Mouse (Mus musculus) duodenum, adult 2 months (tissue): Measurements from ENCODE around the gene Olfr818. TPM values are rescaled to one million over a fixed set of nuclear protein-coding genes. Genes with fewer than 3 reads are reported as not detected.

ENCODE experiments used
- polyA plus RNA-seq: library from polyadenylated mRNA; depleted of rRNA; stranded (reverse); fragments of >200 nt; gene quantifications from 2 replicates; pipeline ENCODE4 v1.2.3, GENCODE M21; 2012; ENCODE audit warnings: low replicate concordance; rRNA removed

The Olfr818 gene
- polyA plus RNA-seq = not detected in 2 replicates

DNA sequence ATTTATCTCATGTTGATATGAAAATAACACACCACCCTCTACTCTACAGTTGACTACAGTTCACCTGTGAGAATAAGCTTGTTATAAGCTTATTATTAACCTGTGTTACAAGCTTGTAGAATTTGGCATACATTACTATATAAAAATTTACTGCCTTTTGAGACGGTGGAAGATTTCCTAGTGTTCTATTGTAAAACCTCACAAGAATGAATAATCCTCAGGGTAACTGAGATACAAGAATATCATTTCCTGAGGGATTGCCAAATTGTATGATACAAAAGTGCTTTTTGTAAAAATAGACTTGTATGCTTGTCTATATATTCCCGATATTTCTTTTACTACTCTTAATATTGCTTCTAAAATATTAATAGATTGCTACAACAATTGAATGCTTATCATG, at the start of gene Olfr818:
Olfr818 (minus strand) TSS at position 101 of the 400 bp plus-strand sequence.

DNA sequence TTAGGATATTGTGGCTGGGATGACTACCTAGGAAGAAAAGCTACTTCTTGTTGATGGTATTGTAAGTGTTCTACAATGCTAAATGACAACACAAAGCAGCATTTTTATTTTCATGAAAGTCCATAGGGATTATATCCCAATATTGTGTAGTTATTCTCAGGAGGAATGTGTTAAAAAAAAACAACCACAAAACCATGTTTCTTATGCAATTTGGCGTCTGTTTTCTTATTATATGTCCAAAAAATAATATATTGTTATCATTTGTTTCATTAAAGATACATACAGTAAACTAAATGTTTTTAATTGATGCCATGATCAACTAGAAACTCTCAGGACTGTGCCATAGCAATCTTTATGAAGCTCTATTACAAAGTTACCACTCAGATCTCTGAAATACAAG, 36.1 kb upstream of the Olfr818 start, which contains the start of gene Gm10310:
Gm10310 (minus strand) TSS at position 101 of the 400 bp plus-strand sequence.

DNA sequence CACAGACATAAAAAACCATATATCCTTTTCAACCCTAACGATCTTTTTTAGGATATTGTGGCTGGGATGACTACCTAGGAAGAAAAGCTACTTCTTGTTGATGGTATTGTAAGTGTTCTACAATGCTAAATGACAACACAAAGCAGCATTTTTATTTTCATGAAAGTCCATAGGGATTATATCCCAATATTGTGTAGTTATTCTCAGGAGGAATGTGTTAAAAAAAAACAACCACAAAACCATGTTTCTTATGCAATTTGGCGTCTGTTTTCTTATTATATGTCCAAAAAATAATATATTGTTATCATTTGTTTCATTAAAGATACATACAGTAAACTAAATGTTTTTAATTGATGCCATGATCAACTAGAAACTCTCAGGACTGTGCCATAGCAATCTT, 27.1 kb upstream of the Olfr818 start, which contains the start of gene Olfr247:
Olfr247 (minus strand) TSS at position 101 of the 400 bp plus-strand sequence.

DNA sequence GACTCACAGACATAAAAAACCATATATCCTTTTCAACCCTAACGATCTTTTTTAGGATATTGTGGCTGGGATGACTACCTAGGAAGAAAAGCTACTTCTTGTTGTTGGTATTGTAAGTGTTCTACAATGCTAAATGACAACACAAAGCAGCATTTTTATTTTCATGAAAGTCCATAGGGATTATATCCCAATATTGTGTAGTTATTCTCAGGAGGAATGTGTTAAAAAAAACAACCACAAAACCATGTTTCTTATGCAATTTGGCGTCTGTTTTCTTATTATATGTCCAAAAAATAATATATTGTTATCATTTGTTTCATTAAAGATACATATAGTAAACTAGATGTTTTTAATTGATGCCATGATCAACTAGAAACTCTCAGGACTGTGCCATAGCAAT, 18.3 kb upstream of the Olfr818 start, which contains the start of gene Olfr819:
Olfr819 (minus strand) TSS at position 101 of the 400 bp plus-strand sequence.

DNA sequence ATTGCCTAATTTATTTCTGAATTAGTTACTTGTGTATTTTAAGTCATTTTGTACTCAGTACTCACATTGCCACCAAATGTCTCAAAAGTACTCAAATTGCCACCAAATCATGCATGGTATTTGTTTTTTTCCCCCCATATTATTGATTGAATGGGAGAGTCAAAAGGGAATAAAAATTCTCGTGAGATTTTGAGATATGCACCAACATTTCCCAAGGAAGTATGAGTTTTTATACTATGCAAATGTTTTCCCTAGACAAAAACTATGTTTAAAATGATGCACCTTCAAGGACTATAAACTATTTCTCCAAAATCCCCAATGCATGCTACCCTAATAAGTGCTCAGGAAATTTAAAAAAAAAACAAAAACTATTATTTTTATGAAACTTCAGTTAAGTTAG, 33.4 kb downstream of the Olfr818 start, which contains the start of gene Olfr816:
Olfr816 (minus strand) TSS at position 101 of the 400 bp plus-strand sequence.

DNA sequence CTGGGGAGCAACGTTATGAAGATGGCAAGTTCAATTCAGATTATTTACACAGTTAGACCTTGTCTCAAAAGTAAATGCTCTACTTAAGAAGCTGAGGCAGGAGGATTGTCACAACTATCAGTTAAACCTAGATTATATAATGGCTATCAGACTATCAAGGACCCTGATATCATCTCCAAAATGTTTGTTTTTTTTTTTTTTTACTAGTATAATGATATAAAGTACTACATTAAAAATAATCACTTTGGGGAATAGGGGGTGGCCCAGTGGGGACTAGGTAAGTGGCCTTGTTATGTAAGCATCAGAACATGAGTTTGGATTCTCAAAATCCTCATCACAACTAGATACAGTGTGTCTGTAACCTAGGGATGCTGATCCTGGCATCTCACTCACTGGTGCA, 43.1 kb downstream of the Olfr818 start, which contains the start of gene Olfr815:
Olfr815 (minus strand) TSS at position 101 of the 400 bp plus-strand sequence.

Other genes with a start within 250 kb of the Olfr818 start
- gene Olfr804, start 245.9 kb downstream of the Olfr818 start, polyA plus RNA-seq = not detected in 2 replicates
- gene Olfr805, start 219.7 kb downstream of the Olfr818 start, polyA plus RNA-seq = not detected in 2 replicates
- gene Olfr806, start 207.2 kb downstream of the Olfr818 start, polyA plus RNA-seq = not detected in 2 replicates
- gene Olfr807, start 191.3 kb downstream of the Olfr818 start, polyA plus RNA-seq = not detected in 2 replicates
- not detected in 2 replicates for gene Olfr808, start 183.6 kb downstream of the Olfr818 start, polyA plus RNA-seq
- not detected in 2 replicates for gene Olfr809, start 174.5 kb downstream of the Olfr818 start, polyA plus RNA-seq
- gene Olfr810, start 154.2 kb downstream of the Olfr818 start, polyA plus RNA-seq = not detected in 2 replicates
- gene Olfr811, start 144.7 kb downstream of the Olfr818 start, polyA plus RNA-seq = not detected in 2 replicates
- gene Olfr812, start 103.0 kb downstream of the Olfr818 start, polyA plus RNA-seq = not detected in 2 replicates
- gene Olfr813, start 93.7 kb downstream of the Olfr818 start, polyA plus RNA-seq = not detected in 2 replicates
- gene Olfr814, start 69.2 kb downstream of the Olfr818 start, polyA plus RNA-seq = not detected in 2 replicates
- not detected in 2 replicates for gene Olfr815, start 43.2 kb downstream of the Olfr818 start, polyA plus RNA-seq
- gene Olfr816, start 33.5 kb downstream of the Olfr818 start, polyA plus RNA-seq = not detected in 2 replicates
- gene Olfr819, start 18.2 kb upstream of the Olfr818 start, polyA plus RNA-seq = not detected in 2 replicates
- not detected in 2 replicates for gene Olfr247, start 27.0 kb upstream of the Olfr818 start, polyA plus RNA-seq
- not detected in 2 replicates for gene Gm10310, start 36.0 kb upstream of the Olfr818 start, polyA plus RNA-seq
- gene Olfr820, start 63.5 kb upstream of the Olfr818 start, polyA plus RNA-seq = not detected in 2 replicates
- not detected in 2 replicates for gene Olfr821, start 81.2 kb upstream of the Olfr818 start, polyA plus RNA-seq
- not detected in 2 replicates for gene Olfr822, start 122.1 kb upstream of the Olfr818 start, polyA plus RNA-seq
- not detected in 2 replicates for gene Olfr823, start 166.3 kb upstream of the Olfr818 start, polyA plus RNA-seq
- gene Olfr824, start 180.9 kb upstream of the Olfr818 start, polyA plus RNA-seq = not detected in 2 replicates
- gene Olfr825, start 217.7 kb upstream of the Olfr818 start, polyA plus RNA-seq = not detected in 2 replicates
- not detected in 2 replicates for gene Olfr826, start 235.1 kb upstream of the Olfr818 start, polyA plus RNA-seq